Mouse (Mus musculus): ENCODE results near the gene Gm37240.
A peak's percentile ranks its signal among the peaks of the same experiment; 100 is the strongest.

The Gm37240 gene

GRCm38 (mm10) chr3:84949387-84949786 lies 937.9 kb downstream of the Gm37240 start:
- DNase-seq (ENCODE audit: low spot score), result no peak

DNA sequence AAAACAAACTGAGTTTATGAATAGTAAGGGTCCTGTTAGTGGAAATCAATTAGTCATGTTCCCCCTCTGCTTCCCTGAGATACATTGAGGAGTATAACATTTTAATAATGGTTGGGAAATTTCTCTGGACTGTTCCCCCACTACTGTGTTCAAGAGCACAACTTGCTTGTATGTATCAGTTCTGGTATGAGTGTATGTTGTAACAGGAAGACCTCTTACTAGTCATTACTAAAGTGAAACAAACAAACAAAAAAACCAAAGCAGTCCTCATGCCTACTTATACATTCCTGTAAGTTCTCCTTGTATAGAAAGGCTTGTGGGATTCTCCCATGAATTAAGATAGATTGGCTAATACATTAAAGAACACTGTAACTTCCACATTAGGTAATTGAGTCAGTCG lies 940.9 kb downstream of the Gm37240 start:
- no peak for DNase-seq (ENCODE audit: low spot score)

- no peak for DNase-seq (ENCODE audit: low spot score)
Measured at GRCm38 (mm10) chr3:84944933-84945332, 942.4 kb downstream of the Gm37240 start.

DNA sequence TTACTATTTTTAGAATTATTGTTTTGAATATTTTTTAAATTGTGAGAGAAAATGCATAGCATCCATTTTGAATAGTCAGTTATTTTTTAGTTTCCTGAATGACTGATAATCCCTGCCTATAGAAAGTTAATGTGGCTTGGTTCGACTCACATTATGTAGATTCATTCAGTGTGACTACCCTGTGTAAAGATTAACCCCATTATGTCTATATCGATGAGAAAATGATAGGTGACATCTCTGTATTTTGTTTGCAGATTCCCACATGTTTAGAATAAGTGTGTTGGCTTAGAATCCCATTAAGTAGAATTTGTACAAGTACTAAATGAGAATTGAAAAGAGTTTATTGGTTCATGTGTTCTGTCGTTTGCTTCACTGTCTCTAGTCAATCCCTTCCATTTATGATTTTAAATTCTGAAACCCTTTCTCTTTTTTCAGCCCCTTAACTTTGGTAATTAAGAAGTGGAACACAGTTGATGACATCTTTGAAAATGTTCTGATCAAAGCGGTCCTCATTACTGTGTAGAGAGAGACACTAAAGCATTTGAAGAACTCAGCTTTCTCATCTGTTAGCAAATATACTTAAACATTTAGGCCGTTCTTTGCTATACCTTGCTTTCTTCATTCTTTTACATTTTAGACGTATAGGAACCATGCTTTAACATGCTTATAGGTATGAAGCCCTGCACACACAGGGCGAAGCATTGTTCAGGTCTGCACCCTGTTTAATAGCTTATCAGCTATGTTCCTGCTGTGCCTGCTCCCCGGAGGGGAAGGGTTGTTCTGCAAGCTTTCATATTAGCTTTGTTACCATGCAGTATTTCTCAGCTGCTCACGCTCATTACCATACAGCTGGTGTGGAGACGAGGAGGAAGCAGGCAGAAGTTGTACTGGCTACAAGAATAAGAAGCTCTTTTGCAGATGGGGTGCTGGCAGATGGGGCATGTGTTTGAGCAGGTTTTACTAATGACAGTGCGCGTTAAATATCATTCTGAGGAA lies 949.7 kb downstream of the Gm37240 start:
- DNase-seq (ENCODE audit: low spot score), result no peak

GRCm38 (mm10) chr3:84936956-84937355 lies 950.4 kb downstream of the Gm37240 start:
- no peak for DNase-seq (ENCODE audit: low spot score)

DNA sequence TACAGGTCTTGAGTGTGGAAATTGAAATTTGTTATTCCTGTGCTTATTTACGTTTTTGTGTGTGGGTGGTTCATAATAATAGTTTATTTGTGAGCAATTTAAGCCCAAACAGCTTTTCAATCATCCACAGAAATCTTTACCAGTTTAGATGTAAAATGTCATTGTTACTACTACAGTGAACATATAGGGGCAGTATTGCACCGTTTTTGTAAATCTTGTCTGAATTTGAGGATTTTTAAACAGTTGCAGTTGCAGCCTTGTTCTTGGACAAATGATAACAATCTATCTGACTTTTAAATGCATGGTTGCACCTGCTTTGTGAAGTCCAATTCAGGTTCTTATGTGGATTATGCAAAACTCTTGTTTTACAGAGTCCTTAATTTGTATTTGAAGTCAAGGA lies 951.1 kb downstream of the Gm37240 start:
- DNase-seq (ENCODE audit: low spot score), result no peak

DNA sequence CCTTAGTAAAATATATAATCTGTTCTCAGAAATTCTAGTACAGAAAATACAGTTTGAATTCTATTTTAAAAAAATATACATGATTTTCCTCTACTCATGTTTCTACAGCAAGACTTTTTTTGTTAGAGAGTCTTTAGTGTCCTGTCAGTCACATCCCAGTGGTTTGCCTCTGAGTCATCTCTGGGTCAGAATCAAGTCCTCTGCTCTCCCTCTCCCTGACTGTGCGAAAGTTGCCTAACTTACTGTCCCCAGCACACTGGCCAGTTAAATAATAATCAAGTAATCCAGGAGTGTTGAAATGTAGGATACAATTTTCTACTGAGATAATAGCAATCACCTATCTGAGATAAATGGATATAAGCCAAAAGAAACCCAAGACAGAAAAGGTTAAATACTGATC lies 951.6 kb downstream of the Gm37240 start:
- DNase-seq (ENCODE audit: low spot score), result no peak

DNA sequence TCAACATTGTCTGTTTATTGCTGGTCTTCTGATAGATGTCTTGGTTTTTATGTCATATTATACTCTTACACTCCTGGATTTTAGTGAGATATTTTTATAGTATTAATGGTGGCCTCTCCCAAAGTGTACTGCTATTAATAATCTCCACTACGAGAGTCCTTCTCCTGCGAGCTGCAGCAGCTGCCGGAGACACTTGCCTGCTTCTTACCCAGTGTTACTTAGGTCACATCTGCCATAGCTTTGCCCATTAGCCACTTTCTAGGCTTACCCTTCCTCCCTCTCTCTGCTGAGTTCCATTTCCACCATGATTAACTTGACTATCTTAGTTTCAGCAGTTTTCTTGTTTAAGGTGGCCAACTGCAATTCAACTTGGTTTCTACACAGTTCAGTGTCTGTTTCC lies 956.6 kb downstream of the Gm37240 start:
- no peak for DNase-seq (ENCODE audit: low spot score)

- no peak for DNase-seq (ENCODE audit: low spot score)
Measured at GRCm38 (mm10) chr3:84929171-84929570, 958.1 kb downstream of the Gm37240 start.

DNA sequence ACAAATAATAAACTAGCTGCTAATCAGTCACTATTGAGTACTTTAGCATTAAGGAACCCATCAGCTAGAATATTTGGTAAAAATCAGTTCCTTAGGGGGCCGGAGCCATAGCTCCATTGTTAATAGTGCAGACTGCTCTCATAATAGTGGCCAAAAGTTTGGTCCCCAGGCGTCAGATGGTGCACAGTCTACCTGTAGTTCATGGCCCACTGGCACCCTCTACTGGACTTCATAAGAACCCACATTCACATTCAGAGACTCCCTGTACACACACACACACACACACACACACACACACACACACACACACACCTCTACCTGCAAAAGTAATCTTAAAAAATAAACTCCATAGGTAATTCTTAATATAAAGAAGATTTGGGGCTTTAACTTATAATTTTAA lies 959.4 kb downstream of the Gm37240 start:
- DNase-seq (ENCODE audit: low spot score), result no peak

DNA sequence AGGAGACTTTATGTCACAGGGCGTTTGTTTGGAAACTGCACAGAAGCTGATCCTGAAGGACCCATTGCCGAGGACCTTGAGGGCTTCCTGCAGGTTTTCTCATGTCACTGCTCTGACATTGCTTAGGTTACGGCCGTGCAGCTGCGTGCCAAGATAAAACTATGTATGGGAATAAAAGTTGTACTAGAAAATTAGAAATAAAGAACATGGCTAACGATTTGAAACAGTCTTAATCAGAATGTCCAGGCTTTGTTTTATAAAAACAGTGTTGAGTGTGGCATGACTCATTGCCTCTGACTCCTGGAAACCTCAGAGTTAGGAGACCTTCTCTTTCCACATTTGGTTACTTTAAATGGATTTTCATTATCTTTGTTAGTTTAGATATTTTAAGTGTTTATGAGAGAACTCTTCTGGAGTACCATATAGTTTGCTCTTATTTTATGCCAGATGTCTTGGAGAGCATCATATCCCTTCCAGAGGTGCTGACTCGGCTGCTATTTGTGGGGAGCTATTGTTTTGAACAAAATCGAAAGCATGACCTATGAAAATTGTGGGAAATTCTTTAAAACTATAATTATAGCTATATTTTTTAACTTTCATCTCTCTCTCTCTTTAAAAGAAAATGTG lies 960.0 kb downstream of the Gm37240 start:
- no peak for DNase-seq (ENCODE audit: low spot score)

DNA sequence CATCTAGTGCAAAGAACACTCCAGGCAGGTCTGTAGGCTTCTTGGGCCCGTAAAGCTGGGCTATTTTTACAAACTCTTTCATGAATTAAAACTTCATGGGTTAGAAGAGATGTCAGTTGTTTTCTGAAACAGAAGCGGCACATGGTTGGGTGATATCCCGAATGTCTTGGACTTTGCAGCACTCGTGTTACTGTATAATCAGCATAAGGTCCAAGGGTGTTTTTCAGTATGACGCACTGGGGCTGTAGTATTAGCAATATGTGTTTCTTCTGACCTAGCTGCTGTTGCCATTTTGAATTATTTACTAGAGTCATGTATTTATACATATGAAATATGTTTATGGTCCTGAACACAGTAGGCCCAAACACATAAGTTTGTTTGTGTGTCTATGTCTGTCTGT lies 961.2 kb downstream of the Gm37240 start:
- no peak for DNase-seq (ENCODE audit: low spot score)

DNA sequence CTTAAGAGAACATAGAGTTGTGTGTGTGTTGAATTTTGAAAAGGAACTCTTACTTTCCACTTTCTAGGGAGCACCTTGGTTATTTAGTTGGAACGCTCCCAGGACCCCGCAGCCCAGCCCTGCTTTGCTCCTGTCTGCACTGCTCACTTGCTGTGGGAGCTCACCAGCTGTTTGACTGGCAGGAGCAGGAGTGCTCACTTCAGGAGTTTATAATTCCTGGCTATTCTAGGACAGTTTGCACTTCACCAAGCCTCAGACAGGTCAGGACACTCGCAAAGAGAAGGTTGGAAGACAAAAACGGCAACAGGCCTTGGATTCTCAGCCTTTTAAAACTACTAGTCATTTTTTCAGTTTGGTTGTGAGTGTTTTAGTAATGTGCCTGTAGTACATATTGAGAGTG lies 962.1 kb downstream of the Gm37240 start:
- no peak for DNase-seq (ENCODE audit: low spot score)

DNA sequence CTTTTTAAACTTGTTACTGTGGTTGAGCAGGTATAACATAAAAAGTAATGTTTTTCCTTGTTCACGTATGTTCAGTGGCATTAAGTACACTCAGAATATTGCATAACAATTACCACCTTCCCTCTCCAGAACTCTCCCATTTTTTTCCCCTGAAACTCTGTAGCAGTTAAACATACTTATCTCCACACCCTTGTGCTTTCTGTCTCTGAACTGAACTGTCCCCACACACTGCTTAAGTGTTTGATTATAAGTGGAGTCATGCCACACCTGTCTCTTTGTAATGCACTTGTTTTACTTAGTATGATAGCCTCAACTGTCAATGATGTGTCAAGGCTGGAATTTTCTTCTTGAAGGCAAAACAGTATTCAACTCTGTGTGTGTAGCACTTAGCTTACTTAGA lies 963.6 kb downstream of the Gm37240 start:
- no peak for DNase-seq (ENCODE audit: low spot score)

DNA sequence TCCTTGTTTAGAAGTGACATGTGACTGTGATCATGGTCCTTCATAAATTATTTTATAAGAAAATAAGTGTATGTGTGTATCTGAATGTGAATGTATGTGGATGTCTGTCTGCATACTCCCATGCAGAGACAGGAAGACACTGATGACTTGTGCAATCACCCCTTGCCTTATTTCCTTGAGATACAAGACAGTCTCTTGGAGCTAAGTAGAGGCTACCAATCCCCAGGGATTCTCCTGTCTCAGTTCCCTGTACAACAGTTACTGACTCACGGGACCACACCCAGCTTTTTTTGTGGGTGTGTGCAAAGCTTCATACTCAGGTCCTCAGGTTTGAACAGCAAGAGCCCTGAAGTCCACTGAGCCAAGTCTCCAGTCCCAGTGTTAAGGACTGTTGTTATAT lies 964.1 kb downstream of the Gm37240 start:
- no peak for DNase-seq (ENCODE audit: low spot score)

DNA sequence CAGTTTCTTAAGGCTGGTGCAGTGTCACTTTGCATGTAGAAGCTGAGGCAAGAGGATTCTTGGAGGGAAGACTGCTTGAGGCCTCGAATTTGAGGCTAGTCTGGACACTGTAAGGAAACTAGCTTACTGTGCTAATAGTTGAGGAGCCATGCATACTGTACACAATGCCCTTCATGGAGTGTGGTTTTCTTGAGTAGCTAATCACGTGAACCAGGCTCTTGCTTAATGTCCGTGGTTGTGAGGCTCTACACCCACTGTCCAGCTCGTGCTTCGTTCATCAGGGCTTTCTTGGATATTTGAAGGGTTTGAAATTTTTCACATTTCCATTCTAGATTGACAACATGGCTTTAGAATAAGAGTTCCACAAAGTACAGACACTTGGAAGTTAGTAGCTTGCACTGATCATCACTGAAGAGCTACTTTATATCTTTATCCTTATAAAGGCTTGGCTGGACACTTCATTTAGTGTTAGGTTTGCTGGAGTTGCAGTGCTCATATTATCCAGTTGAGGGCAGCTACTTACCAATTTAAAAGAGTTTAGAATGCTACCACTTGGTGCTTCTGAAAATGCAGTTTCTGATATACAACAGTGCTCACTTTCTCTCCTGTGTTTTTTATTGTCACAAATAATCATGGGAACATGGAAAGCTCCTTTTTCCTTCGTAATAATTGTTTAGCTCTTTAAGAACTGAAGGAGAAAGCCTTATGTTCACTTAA lies 965.5 kb downstream of the Gm37240 start:
- no peak for DNase-seq (ENCODE audit: low spot score)

DNA sequence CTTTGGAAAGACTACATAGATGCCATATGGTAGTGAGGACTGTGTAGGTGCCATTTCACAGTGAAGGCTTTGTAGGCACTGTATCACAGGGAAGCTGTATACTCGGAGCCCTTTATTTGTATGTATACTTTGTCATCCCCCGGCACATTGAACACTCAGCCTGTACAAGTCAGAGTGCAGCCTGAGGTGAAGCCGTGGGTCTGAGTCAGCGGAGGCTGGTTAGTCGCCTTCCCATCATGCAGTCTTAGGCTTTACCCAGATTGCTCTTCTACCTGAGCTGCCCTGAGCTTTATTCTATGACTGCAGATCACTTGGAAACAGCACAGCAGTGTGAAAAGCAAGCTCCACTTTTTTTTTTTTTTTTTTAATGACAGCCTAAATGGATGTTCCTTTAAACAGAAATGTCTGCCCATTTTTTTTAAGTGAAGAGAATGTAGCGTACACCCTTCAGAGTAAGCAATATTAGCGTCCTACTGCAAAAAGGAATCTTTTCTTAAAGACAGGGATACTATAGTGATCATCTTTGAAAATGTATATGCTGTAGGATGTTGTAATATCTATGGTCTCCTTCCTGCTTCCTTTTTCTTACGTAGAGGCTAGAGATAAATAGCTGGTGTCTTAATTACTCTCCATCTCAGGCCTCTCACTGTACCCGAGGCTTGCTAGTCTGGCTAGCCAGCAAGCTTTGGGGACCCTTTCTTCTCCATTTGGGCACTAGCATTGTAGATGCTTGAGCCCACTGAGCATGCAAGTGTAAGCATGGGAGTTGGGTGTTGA lies 969.2 kb downstream of the Gm37240 start:
- no peak for DNase-seq (ENCODE audit: low spot score)

GRCm38 (mm10) chr3:84914284-84914683 lies 973.0 kb downstream of the Gm37240 start:
- DNase-seq (ENCODE audit: low spot score), result no peak

- peak; percentile 10 for DNase-seq (ENCODE audit: low spot score)
Measured at GRCm38 (mm10) chr3:84906528-84906927, 980.8 kb downstream of the Gm37240 start.

GRCm38 (mm10) chr3:84897952-84898351 lies 989.4 kb downstream of the Gm37240 start:
- no peak for DNase-seq (ENCODE audit: low spot score)

DNA sequence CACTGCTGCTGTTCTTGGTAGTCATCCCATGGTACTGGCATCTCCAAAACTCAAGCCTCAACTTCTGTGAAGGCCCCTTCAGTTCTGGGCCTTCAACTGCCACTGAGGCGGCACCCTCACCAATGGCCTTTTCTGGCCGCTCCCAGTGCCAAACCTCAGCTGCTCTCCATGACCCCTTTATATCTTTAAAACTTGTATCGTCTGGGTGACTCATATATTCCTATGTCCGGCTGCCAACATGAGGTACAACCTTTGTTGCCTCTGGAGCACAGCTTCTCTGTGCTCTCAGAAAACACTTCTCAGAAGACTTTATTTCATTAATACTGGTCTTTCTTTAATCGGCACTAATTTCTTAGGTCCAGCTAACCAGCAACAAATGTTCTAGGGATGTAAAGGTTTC lies 996.3 kb downstream of the Gm37240 start:
- DNase-seq (ENCODE audit: low spot score), result no peak

DNA sequence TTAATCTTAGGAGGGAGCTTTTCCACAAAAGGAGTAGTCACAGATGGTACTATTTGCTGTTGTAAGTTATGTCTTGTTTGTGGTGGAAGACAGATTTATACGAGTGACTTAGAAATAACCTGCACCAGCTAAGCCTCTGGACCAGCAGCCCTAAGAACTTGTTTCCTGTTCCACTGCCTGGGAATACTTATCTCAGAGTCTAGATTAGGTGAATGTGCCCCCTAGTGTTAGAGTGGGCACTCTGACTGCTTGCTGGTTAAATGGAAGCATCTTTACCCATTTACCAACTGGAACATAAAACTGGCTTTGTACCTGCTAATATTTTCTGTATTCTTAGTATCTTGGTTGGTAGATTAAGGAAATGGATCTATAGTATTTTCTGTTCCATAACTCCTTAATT lies 997.7 kb downstream of the Gm37240 start:
- DNase-seq (ENCODE audit: low spot score), result peak; percentile 11
